Mouse (Mus musculus): ENCODE data around the gene 4933405L10Rik. TPM values are rescaled to one million over a fixed set of nuclear protein-coding genes. Genes with fewer than 3 reads are reported as not detected.

4933405L10Rik gene
- polyA plus RNA-seq, 1 experiment from 2014 or later = not detected

- Histone ChIP-seq H3K4me1 (ENCODE audit: control insufficient read depth, insufficient read depth, low read length) (peaks cover 5% of the 10 kb centered on the region), H3K4me3 (replicated peaks; ENCODE audit: low read length) (no peak overlapping the region), H3K27me3 (ENCODE audit: control insufficient read depth, insufficient read depth, low read length) (no peaks in the 10 kb centered on the region; the same call in 1 of the 2 replicates), H3K36me3 (ENCODE audit: control insufficient read depth, insufficient read depth, low read length) (no peaks in the 10 kb centered on the region), H3K9ac (ENCODE audit: low read length) (no peak overlapping the region), H3K4me2 (ENCODE audit: low read depth, low read length) (no peak overlapping the region), H3K9me3 (replicated peaks; ENCODE audit: control insufficient read depth, low read length) (no peaks in the 10 kb centered on the region), H3K27ac (ENCODE audit: low read length) (no peak overlapping the region)
- no peak for ATAC-seq (ENCODE audit: insufficient read depth, low FRiP score)
- WGBS = 60% methylated on average over 35 of the region's 35 CpGs
Observed at GRCm38 (mm10) chr8:105689256-105689982, 18.0 kb upstream of the 4933405L10Rik start.

- H3K27ac ChIP-seq (ENCODE audit: low read length) = no peak overlapping the region
- H3K27me3 ChIP-seq (ENCODE audit: control insufficient read depth, insufficient read depth, low read length) = no peaks in the 10 kb centered on the region; the same call in 1 of the 2 replicates
- no peak overlapping the region for H3K4me3 ChIP-seq (replicated peaks; ENCODE audit: low read length)
- no peaks in the 10 kb centered on the region for H3K9me3 ChIP-seq (replicated peaks; ENCODE audit: control insufficient read depth, low read length)
- 89% methylated on average over 9 of the region's 9 CpGs for WGBS
- H3K4me1 ChIP-seq (ENCODE audit: control insufficient read depth, insufficient read depth, low read length) = peaks cover 6% of the 10 kb centered on the region
- no peak overlapping the region for H3K4me2 ChIP-seq (ENCODE audit: low read depth, low read length)
- ATAC-seq (ENCODE audit: insufficient read depth, low FRiP score) = no peak
- H3K36me3 ChIP-seq (ENCODE audit: control insufficient read depth, insufficient read depth, low read length) = no peaks in the 10 kb centered on the region
- H3K9ac ChIP-seq (ENCODE audit: low read length) = no peak overlapping the region
Observed at GRCm38 (mm10) chr8:105689983-105690360, 17.5 kb upstream of the 4933405L10Rik start.

GRCm38 (mm10) chr8:105690978-105691377, 16.5 kb upstream of the 4933405L10Rik start:
- Histone ChIP-seq H3K9ac (ENCODE audit: low read length) (no peak overlapping the region), H3K9me3 (replicated peaks; ENCODE audit: control insufficient read depth, low read length) (no peaks in the 10 kb centered on the region), H3K36me3 (ENCODE audit: control insufficient read depth, insufficient read depth, low read length) (no peaks in the 10 kb centered on the region), H3K27ac (ENCODE audit: low read length) (no peak overlapping the region), H3K4me1 (ENCODE audit: control insufficient read depth, insufficient read depth, low read length) (peaks cover 6% of the 10 kb centered on the region), H3K27me3 (ENCODE audit: control insufficient read depth, insufficient read depth, low read length) (no peaks in the 10 kb centered on the region; the same call in 1 of the 2 replicates), H3K4me3 (replicated peaks; ENCODE audit: low read length) (no peak overlapping the region), H3K4me2 (ENCODE audit: low read depth, low read length) (no peak overlapping the region)
- WGBS = 77% methylated on average over 14 of the region's 14 CpGs
- no peak for ATAC-seq (ENCODE audit: insufficient read depth, low FRiP score)

- ATAC-seq (ENCODE audit: insufficient read depth, low FRiP score) = no peak
- 91% methylated on average over 11 of the region's 11 CpGs for WGBS
Observed at GRCm38 (mm10) chr8:105692449-105693182, 14.8 kb upstream of the 4933405L10Rik start.

GRCm38 (mm10) chr8:105693648-105694047, 13.8 kb upstream of the 4933405L10Rik start:
- 3% methylated on average over 29 of the region's 30 CpGs for WGBS
- H3K36me3 ChIP-seq (ENCODE audit: control insufficient read depth, insufficient read depth, low read length) = 0 out of 2 replicates have a peak, but pooled peaks cover 6% of the 10 kb centered on the region
- ATAC-seq (ENCODE audit: insufficient read depth, low FRiP score) = peak; percentile 36; the same call in 1 of the 2 replicates
- peak overlapping the region; percentile 58 for H3K9ac ChIP-seq (ENCODE audit: low read length)
- no peaks in the 10 kb centered on the region for H3K9me3 ChIP-seq (replicated peaks; ENCODE audit: control insufficient read depth, low read length)
- H3K27me3 ChIP-seq (ENCODE audit: control insufficient read depth, insufficient read depth, low read length) = no peaks in the 10 kb centered on the region; the same call in 1 of the 2 replicates
- H3K4me2 ChIP-seq (ENCODE audit: low read depth, low read length) = peak overlapping the region; percentile 85
- H3K4me3 ChIP-seq (replicated peaks; ENCODE audit: low read length) = peak overlapping the region; percentile 50
- no peak overlapping the region for H3K27ac ChIP-seq (ENCODE audit: low read length)
- peaks cover 6% of the 10 kb centered on the region for H3K4me1 ChIP-seq (ENCODE audit: control insufficient read depth, insufficient read depth, low read length)

More at GRCm38 (mm10) chr8:105692449-105693182, 14.8 kb upstream of the 4933405L10Rik start:
- H3K4me1 ChIP-seq (ENCODE audit: control insufficient read depth, insufficient read depth, low read length) = peaks cover 6% of the 10 kb centered on the region
- no peaks in the 10 kb centered on the region for H3K36me3 ChIP-seq (ENCODE audit: control insufficient read depth, insufficient read depth, low read length)
- H3K4me2 ChIP-seq (ENCODE audit: low read depth, low read length) = no peak overlapping the region
- H3K4me3 ChIP-seq (replicated peaks; ENCODE audit: low read length) = no peak overlapping the region
- no peaks in the 10 kb centered on the region; the same call in 1 of the 2 replicates for H3K27me3 ChIP-seq (ENCODE audit: control insufficient read depth, insufficient read depth, low read length)
- no peak overlapping the region for H3K27ac ChIP-seq (ENCODE audit: low read length)
- no peaks in the 10 kb centered on the region for H3K9me3 ChIP-seq (replicated peaks; ENCODE audit: control insufficient read depth, low read length)
- no peak overlapping the region for H3K9ac ChIP-seq (ENCODE audit: low read length)

GRCm38 (mm10) chr8:105694051-105694799, 13.2 kb upstream of the 4933405L10Rik start:
- 0 out of 2 replicates have a peak, but pooled peaks cover 6% of the 10 kb centered on the region for H3K36me3 ChIP-seq (ENCODE audit: control insufficient read depth, insufficient read depth, low read length)
- H3K4me2 ChIP-seq (ENCODE audit: low read depth, low read length) = peak overlapping the region; percentile 85
- H3K9ac ChIP-seq (ENCODE audit: low read length) = peak overlapping the region; percentile 58
- ATAC-seq (ENCODE audit: insufficient read depth, low FRiP score) = peak; percentile 26; the same call in 1 of the 2 replicates
- no peaks in the 10 kb centered on the region for H3K9me3 ChIP-seq (replicated peaks; ENCODE audit: control insufficient read depth, low read length)
- peaks cover 6% of the 10 kb centered on the region for H3K4me1 ChIP-seq (ENCODE audit: control insufficient read depth, insufficient read depth, low read length)
- peak overlapping the region; percentile 50 for H3K4me3 ChIP-seq (replicated peaks; ENCODE audit: low read length)
- no peak overlapping the region for H3K27ac ChIP-seq (ENCODE audit: low read length)
- 14% methylated on average over 40 of the region's 40 CpGs for WGBS
- H3K27me3 ChIP-seq (ENCODE audit: control insufficient read depth, insufficient read depth, low read length) = no peaks in the 10 kb centered on the region; the same call in 1 of the 2 replicates

- Histone ChIP-seq H3K27ac (ENCODE audit: low read length) (no peak overlapping the region), H3K9ac (ENCODE audit: low read length) (no peak overlapping the region), H3K9me3 (replicated peaks; ENCODE audit: control insufficient read depth, low read length) (no peaks in the 10 kb centered on the region), H3K36me3 (ENCODE audit: control insufficient read depth, insufficient read depth, low read length) (0 out of 2 replicates have a peak, but pooled peaks cover 6% of the 10 kb centered on the region), H3K4me2 (ENCODE audit: low read depth, low read length) (no peak overlapping the region), H3K4me1 (ENCODE audit: control insufficient read depth, insufficient read depth, low read length) (peaks cover 9% of the 10 kb centered on the region), H3K27me3 (ENCODE audit: control insufficient read depth, insufficient read depth, low read length) (no peaks in the 10 kb centered on the region; the same call in 1 of the 2 replicates), H3K4me3 (replicated peaks; ENCODE audit: low read length) (no peak overlapping the region)
- WGBS = 80% methylated on average over 30 of the region's 30 CpGs
- no peak for ATAC-seq (ENCODE audit: insufficient read depth, low FRiP score)
Observed at GRCm38 (mm10) chr8:105695080-105695780, 12.2 kb upstream of the 4933405L10Rik start.

- peaks cover 17% of the 10 kb centered on the region for H3K4me1 ChIP-seq (ENCODE audit: control insufficient read depth, insufficient read depth, low read length)
- H3K4me2 ChIP-seq (ENCODE audit: low read depth, low read length) = no peak overlapping the region
- H3K4me3 ChIP-seq (replicated peaks; ENCODE audit: low read length) = no peak overlapping the region
- H3K27me3 ChIP-seq (ENCODE audit: control insufficient read depth, insufficient read depth, low read length) = no peaks in the 10 kb centered on the region; the same call in 1 of the 2 replicates
- 0 out of 2 replicates have a peak, but pooled peaks cover 6% of the 10 kb centered on the region for H3K36me3 ChIP-seq (ENCODE audit: control insufficient read depth, insufficient read depth, low read length)
- no peak overlapping the region for H3K9ac ChIP-seq (ENCODE audit: low read length)
- ATAC-seq (ENCODE audit: insufficient read depth, low FRiP score) = no peak
- H3K27ac ChIP-seq (ENCODE audit: low read length) = no peak overlapping the region
- H3K9me3 ChIP-seq (replicated peaks; ENCODE audit: control insufficient read depth, low read length) = no peaks in the 10 kb centered on the region
- 88% methylated on average over 17 of the region's 17 CpGs for WGBS
Observed at GRCm38 (mm10) chr8:105697196-105697780, 10.2 kb upstream of the 4933405L10Rik start.
